Comparison of ENCODE assay signal across 16 mouse cellular contexts in the genomic region with DNA sequence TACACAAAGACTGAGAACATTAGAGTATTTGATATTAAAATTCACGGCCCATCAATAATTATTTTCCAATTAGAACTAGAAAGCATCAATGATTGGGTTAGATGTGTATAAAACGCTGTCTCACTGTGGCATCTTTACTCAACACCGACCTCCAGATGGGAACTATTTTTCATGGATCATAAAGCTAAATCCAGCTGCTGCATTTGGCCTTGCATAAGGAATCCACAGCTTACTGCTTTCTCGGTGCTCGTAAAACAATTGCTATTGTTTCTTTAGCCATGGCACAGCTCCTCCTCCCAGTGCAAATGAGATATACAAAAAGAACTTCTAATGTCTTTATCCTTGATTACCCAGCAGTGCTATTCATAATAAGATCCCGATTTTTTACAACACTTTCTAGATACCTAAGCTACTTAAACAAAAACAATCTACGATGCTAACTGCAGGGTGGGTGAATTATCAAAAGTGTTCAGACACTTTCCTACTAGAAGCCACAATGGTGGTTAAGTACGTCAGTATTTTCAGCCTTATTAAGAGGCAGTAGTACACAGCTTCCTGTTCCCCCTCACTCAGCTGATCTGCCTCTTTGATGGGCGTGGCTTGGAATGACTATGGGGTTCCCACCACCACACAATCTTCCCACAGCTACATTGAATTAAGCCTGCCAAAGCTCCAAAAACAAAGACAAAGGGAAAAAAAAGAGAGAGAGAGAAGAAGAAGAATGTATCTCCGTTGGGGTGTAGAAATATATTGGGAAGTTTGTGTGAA.
DNase-seq lines count a peak whose midpoint lies in the region; ATAC-seq and TF ChIP-seq lines count a peak whose summit lies in the region.
"Had no signal": no experiment of that assay in that cellular context is flagged by ENCODE, and none has a peak within 500 bp of the region (broad histone marks: within the 10 kb centered on the region; RNA-seq: fewer than 3 reads in every experiment).

No protein-coding gene starts in this region.

- WGBS in kidney, embryonic 15.5 days: 37% methylated on average over 10 of the region's 10 CpGs
- WGBS in kidney, adult 2 months: 31% methylated on average over 10 of the region's 10 CpGs
- 18% methylated on average over 10 of the region's 10 CpGs for WGBS in forebrain, embryonic 13.5 days
- WGBS in neural tube, embryonic 13.5 days: 17% methylated on average over 10 of the region's 10 CpGs

- no peak overlapping the region for H3K27ac ChIP-seq in kidney, embryonic 15.5 days
- H3K27ac ChIP-seq in kidney, adult 2 months (ENCODE audit: insufficient read depth, low read depth, low read length): no peak overlapping the region
- no peak overlapping the region for H3K27ac ChIP-seq in forebrain, embryonic 13.5 days
- H3K27ac ChIP-seq in neural tube, embryonic 13.5 days (replicated peaks): peak overlapping the region; percentile 72
- H3K27ac ChIP-seq in left cerebral cortex, adult 2 months: no peak overlapping the region
- H3K27ac ChIP-seq: embryonic facial prominence, embryonic 15.5 days; heart, adult 2 months; limb, embryonic 13.5 days; stomach, postnatal 0 days had no signal

- no peak for TF ChIP-seq CTCF in kidney, adult 2 months (conservative IDR thresholded peaks at IDR 0.05; ENCODE audit: insufficient read depth, insufficient read length, low read depth, low read length)
- TF ChIP-seq CTCF in left cerebral cortex, adult 2 months (IDR thresholded peaks at IDR 0.05): no peak

- 0 out of 2 replicates have a peak, but pooled peaks have one; percentile 33 for ATAC-seq in kidney, embryonic 15.5 days (replicated peaks; ENCODE audit: low FRiP score)
- ATAC-seq in forebrain, embryonic 13.5 days: peak; percentile 96
- ATAC-seq in neural tube, embryonic 13.5 days (ENCODE audit: low read depth): peak; percentile 97
- ATAC-seq: activated CD4-positive, CD25-positive, alpha-beta regulatory T cell, adult 4 months had no signal

- H3K4me3 ChIP-seq in kidney, embryonic 15.5 days (replicated peaks): no peak overlapping the region
- no peak overlapping the region for H3K4me3 ChIP-seq in kidney, adult 2 months (ENCODE audit: insufficient read depth, low read depth, low read length)
- H3K4me3 ChIP-seq in forebrain, embryonic 13.5 days: peak overlapping the region; percentile 18; the same call in 1 of the 2 replicates
- peak overlapping the region; percentile 16 for H3K4me3 ChIP-seq in neural tube, embryonic 13.5 days
- no peak overlapping the region for H3K4me3 ChIP-seq in left cerebral cortex, adult 2 months
- H3K4me3 ChIP-seq: embryonic facial prominence, embryonic 15.5 days; heart, adult 2 months; limb, embryonic 13.5 days; megakaryocyte, embryonic 14.5 days had no signal

- no peaks in the 10 kb centered on the region for H3K9me3 ChIP-seq in kidney, embryonic 15.5 days (replicated peaks)
- no peaks in the 10 kb centered on the region for H3K9me3 ChIP-seq in forebrain, embryonic 13.5 days (replicated peaks)
- H3K9me3 ChIP-seq in neural tube, embryonic 13.5 days: no peaks in the 10 kb centered on the region
- H3K9me3 ChIP-seq: embryonic facial prominence, embryonic 15.5 days; limb, embryonic 13.5 days had no signal

- H3K4me1 ChIP-seq in kidney, embryonic 15.5 days: no peaks in the 10 kb centered on the region
- no peaks in the 10 kb centered on the region for H3K4me1 ChIP-seq in kidney, adult 2 months (ENCODE audit: control insufficient read depth, insufficient read depth, low read length)
- H3K4me1 ChIP-seq in forebrain, embryonic 13.5 days: peaks cover 7% of the 10 kb centered on the region; the same call in 1 of the 2 replicates
- 0 out of 2 replicates have a peak, but pooled peaks cover 7% of the 10 kb centered on the region for H3K4me1 ChIP-seq in neural tube, embryonic 13.5 days (replicated peaks)
- H3K4me1 ChIP-seq: embryonic facial prominence, embryonic 15.5 days; limb, embryonic 13.5 days; megakaryocyte, embryonic 14.5 days had no signal

- H3K9ac ChIP-seq in kidney, embryonic 15.5 days: no peak overlapping the region
- no peak overlapping the region for H3K9ac ChIP-seq in forebrain, embryonic 13.5 days
- peak overlapping the region; percentile 43; the same call in 1 of the 2 replicates for H3K9ac ChIP-seq in neural tube, embryonic 13.5 days
- H3K9ac ChIP-seq: embryonic facial prominence, embryonic 15.5 days; limb, embryonic 13.5 days had no signal

- TF ChIP-seq POLR2A in kidney, adult 2 months (IDR thresholded peaks at IDR 0.05; ENCODE audit: low read depth, low read length): no peak

- no peak for DNase-seq in kidney, adult 2 months
- peak; percentile 17 for DNase-seq in mesoderm, embryonic 11.5 days (ENCODE audit: low read depth, low spot score)
- no peak for DNase-seq in layer of hippocampus, adult 9-11 months
- no peak for DNase-seq in heart, adult 8-10 months (ENCODE audit: low spot score)
- DNase-seq in left cerebral cortex, adult 2 months (ENCODE audit: extremely low spot score in 1 of 2, low spot score in 2 of 2): no peak
- DNase-seq: cerebellum, adult 8-10 months; heart, adult 2 months; heart, postnatal 4 days had no signal

- no peak overlapping the region for H3K4me2 ChIP-seq in kidney, embryonic 15.5 days
- peak overlapping the region; percentile 45 for H3K4me2 ChIP-seq in forebrain, embryonic 13.5 days
- peak overlapping the region; percentile 44 for H3K4me2 ChIP-seq in neural tube, embryonic 13.5 days
- H3K4me2 ChIP-seq: embryonic facial prominence, embryonic 15.5 days; limb, embryonic 13.5 days had no signal

- intact Hi-C loops in left cerebral cortex, adult 2 months (cut with DNase I): no loop called here

- no peaks in the 10 kb centered on the region for H3K36me3 ChIP-seq in kidney, embryonic 15.5 days
- H3K36me3 ChIP-seq in kidney, adult 2 months (ENCODE audit: control insufficient read depth, insufficient read depth, low read length): no peaks in the 10 kb centered on the region
- H3K36me3 ChIP-seq in forebrain, embryonic 13.5 days (ENCODE audit: poor library complexity, severe bottlenecking): no peaks in the 10 kb centered on the region
- no peaks in the 10 kb centered on the region for H3K36me3 ChIP-seq in neural tube, embryonic 13.5 days
- H3K36me3 ChIP-seq: embryonic facial prominence, embryonic 15.5 days; limb, embryonic 13.5 days had no signal

- no peaks in the 10 kb centered on the region for H3K27me3 ChIP-seq in kidney, embryonic 15.5 days
- no peaks in the 10 kb centered on the region for H3K27me3 ChIP-seq in kidney, adult 2 months (replicated peaks; ENCODE audit: control insufficient read depth, insufficient read depth, low read length)
- H3K27me3 ChIP-seq in forebrain, embryonic 13.5 days: no peaks in the 10 kb centered on the region
- no peaks in the 10 kb centered on the region for H3K27me3 ChIP-seq in neural tube, embryonic 13.5 days
- H3K27me3 ChIP-seq: embryonic facial prominence, embryonic 15.5 days; limb, embryonic 13.5 days; megakaryocyte, embryonic 14.5 days had no signal

Comparison
In these comparisons a context has a peak if more than half of its experiments do, and no peak if none do; other contexts are left out.
1. ATAC-seq: peak in every context shown above with its lines; median percentile 97 in neural tube, embryonic 13.5 days; 96 in forebrain, embryonic 13.5 days; 33 in kidney, embryonic 15.5 days.
2. H3K4me3 ChIP-seq: peak in forebrain, embryonic 13.5 days (single experiment) and neural tube, embryonic 13.5 days (single experiment); none in kidney, embryonic 15.5 days (single experiment), kidney, adult 2 months (single experiment) and left cerebral cortex, adult 2 months (single experiment).